Mouse (Mus musculus): Measurements from ENCODE around the gene Arglu1.

Arglu1 gene

DNA sequence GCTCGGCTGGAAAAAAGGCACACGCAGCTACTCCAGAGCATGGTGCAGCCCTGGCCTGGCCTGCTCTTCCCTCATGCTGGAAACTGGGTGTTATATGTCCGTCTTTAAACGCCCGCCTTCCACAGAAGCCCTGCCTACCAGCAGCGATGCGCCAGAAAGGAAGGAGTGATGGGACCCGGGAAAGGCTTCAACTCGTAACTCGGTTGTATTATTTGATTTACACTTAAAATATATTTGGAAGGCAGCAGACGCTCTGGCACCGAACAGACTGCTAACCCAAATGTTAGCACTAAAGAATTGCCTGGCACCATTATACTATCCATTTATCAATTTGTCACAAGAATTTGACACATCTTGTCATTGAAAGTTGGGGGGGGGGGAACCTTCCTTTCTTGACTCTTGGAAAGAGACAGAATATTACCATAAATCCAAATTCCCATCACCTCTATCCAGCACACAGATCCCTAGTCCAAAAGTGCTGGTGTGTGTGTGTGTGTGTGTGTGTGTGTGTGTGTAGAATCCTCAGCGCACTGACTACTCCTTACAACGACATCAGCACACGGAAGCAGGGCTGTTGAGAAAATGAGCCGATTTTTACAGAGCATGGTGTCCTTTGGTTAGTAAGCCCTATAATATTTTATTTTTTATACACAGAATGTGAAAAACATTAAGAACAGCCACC is 68.9 kb downstream of the Arglu1 start:
- DNase-seq (ENCODE audit: low read depth, low spot score), result no peak

- DNase-seq (ENCODE audit: low read depth, low spot score), result no peak
Observed at GRCm38 (mm10) chr8:8620536-8620935, 69.8 kb downstream of the Arglu1 start.

GRCm38 (mm10) chr8:8619221-8620194 is 70.8 kb downstream of the Arglu1 start:
- DNase-seq (ENCODE audit: low read depth, low spot score), result no peak
